Mouse (Mus musculus) lung, adult 18-20 months (tissue): ENCODE data around the gene Depdc1a.
"Not testable (repeated sequence)": the region's sequence is repeated elsewhere in the genome, so short reads cannot be mapped to it uniquely, and the experiment has no call there.

ENCODE experiments used
- DNase-seq, 2 experiments: peaks; one replicate each; pipeline ENCODE4 v3.0.0; 2022; ENCODE audit warnings: mixed read lengths in 2 of 2

Depdc1a gene

GRCm38 (mm10) chr3:159495243-159495801 is at the start of gene Depdc1a:
Gene Depdc1a, plus strand, starts transcription at chr3:159495433.
- DNase-seq, result peak; percentile 86

DNA sequence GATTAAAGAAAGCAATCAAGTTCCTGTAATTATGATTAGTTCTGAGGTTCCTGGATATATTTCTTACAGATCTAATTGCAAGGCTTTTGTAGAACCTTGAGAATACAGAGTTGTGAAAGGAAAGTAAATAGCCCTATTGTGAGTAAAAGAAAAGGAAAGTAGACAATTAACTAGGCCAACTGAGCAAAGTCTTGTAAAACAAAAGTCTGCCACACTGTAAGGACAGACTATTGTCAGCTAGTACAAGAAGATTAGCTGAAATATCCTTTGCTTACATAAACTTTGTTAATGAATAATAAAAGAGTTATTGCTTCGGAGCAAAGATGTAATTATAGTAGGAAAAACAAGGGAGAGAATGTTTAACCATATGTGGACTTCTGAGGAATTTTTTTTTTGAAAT is 25.2 kb upstream of the Depdc1a start:
- no peak for DNase-seq

DNA sequence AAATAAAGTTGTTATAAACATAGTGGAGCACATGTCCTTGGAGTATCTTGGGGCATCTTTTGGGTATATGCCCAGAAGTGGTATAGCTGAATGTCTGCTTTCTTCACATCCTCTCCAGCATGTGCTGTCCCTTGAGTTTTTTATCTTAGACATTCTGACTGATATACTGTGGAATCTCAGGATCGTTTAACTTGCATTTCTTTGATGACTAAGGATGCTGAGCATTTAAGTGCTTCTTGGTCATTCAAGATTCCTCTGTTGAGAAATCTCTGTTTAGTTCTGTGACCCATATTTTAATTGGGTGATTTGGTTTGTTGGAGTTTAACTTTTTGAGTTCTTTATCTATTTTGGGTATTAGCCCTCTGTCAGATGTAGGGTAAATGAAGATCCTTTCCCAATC is 19.8 kb upstream of the Depdc1a start:
- DNase-seq, result no peak

DNA sequence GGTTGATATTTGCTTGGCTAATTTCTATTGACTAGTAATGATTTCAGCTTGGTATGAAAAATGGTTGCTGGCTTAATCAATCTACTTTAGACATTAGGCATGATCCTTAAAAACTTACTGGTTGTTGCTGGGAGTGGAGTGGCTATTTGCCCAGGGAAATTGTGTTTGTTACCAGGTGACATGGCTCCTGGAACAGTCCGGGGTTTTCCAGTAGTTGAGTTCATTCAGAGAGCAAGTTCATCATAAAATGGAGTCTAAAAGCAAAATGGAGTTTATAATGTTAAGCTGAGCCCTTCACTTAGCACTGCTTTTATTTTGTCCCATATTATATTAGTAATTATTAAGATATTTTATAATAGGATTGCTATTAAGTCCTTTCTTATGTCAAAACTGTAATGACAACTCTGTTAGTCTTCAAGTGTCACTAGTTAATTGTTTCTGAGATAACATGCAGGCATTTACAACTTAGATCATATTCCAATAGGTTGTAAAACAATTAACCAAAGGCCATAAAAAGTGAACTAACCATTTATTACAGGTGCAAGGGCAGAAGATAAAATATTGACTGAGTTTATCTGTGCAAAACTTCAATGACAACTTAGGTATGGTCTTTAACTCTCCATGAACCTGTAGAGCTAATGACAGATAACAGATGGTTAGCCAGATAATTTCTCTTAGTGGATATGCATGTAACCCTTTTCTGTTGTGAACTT is 17.8 kb upstream of the Depdc1a start:
- DNase-seq, result no peak

DNA sequence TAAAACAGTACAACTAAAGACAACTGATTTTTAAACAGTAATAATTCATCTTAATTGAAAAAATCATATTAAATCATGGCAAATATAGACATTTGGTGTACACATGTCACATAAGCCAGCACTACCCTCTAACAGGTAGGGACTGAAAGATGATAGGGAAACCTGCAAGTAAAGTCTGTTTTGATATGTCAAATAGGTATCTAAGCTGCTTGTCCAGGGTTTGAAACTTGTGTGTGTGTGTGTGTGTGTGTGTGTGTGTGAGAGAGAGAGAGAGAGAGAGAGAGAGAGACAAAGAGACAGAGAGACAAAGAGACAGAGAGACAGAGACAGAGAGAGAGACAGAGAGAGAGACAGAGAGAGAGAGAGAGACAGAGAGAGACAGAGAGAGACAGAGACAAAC is 524 bp upstream of the Depdc1a start:
- DNase-seq, result not testable (repeated sequence)

GRCm38 (mm10) chr3:159508899-159509298 is 13.7 kb downstream of the Depdc1a start:
- no peak for DNase-seq

GRCm38 (mm10) chr3:159528563-159528962 is 33.3 kb downstream of the Depdc1a start:
- DNase-seq, result no peak

- no peak for DNase-seq
These were observed 53.1 kb downstream of the Depdc1a start for GRCm38 (mm10) chr3:159548303-159548702.

GRCm38 (mm10) chr3:159550224-159550623 is 55.0 kb downstream of the Depdc1a start:
- DNase-seq, result no peak
